Mouse (Mus musculus): ENCODE results near the gene Shq1. TPM values are rescaled to one million over a fixed set of nuclear protein-coding genes. Genes with fewer than 3 reads are reported as not detected.

Shq1 gene
- polyA plus RNA-seq, 1 experiment from 2014 or later = 16.0 TPM

DNA sequence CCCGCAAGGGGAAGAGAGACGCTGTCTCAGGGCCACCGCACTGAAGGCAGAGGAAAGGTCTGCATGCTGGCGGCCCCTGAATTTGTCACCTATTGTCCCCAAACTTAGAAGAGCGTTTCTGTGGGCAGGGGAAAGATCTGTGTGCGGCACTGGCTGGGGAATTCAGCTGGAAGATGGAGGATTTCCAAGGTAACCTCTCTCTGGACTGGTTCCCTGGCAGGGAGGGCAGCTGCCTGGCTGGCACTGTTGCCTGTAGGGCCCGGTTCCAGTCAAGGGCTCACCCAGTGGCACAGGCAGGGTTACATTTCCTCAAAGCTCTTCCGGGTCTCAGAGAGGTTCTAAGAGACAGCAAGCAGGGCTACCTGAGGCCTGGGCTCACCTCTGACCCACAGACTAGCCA is 138.6 kb downstream of the Shq1 start:
- Histone ChIP-seq H3K4me3 (ENCODE audit: low read depth, low read length) (no peak overlapping the region), H3K27me3 (ENCODE audit: control insufficient read depth, insufficient read depth, low read length) (no peaks in the 10 kb centered on the region), H3K9ac (replicated peaks; ENCODE audit: low read depth, low read length) (no peak overlapping the region), H3K9me3 (ENCODE audit: control insufficient read depth, low read depth, low read length) (no peaks in the 10 kb centered on the region), H3K36me3 (ENCODE audit: control insufficient read depth, insufficient read depth, low read length) (no peaks in the 10 kb centered on the region), H3K4me2 (replicated peaks; ENCODE audit: low read depth, low read length) (no peak overlapping the region), H3K27ac (ENCODE audit: low read length) (no peak overlapping the region), H3K4me1 (ENCODE audit: control insufficient read depth, insufficient read depth, low read length) (no peaks in the 10 kb centered on the region)
- 89% methylated on average over 8 of the region's 8 CpGs for WGBS
- no peak for ATAC-seq (ENCODE audit: insufficient number of reproducible peaks, insufficient read depth, low FRiP score, low read depth)

DNA sequence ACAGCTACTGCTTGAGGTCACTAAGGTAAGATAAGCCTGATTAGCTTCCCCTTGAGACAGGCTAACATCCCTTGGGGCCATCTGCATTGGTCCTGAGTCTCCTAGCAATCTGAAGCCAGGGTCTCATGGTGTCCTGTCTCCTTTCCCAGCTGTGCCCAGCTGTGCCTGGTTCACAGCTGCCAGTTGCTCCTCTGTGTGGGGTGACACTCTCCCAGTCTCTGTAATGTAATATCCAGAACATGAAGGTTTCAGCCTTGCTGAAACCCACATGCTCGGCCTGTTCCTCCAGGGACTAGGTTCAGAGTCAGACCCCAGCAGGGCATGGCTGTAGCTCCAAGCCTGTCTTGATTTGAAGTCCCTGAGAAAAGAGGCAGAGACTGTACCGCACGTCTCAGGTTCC is 141.3 kb downstream of the Shq1 start:
- Histone ChIP-seq H3K4me3 (ENCODE audit: low read depth, low read length) (no peak overlapping the region), H3K9ac (replicated peaks; ENCODE audit: low read depth, low read length) (no peak overlapping the region), H3K27ac (ENCODE audit: low read length) (no peak overlapping the region), H3K27me3 (ENCODE audit: control insufficient read depth, insufficient read depth, low read length) (no peaks in the 10 kb centered on the region), H3K9me3 (ENCODE audit: control insufficient read depth, low read depth, low read length) (no peaks in the 10 kb centered on the region), H3K36me3 (ENCODE audit: control insufficient read depth, insufficient read depth, low read length) (no peaks in the 10 kb centered on the region), H3K4me1 (ENCODE audit: control insufficient read depth, insufficient read depth, low read length) (0 out of 2 replicates have a peak, but pooled peaks cover 5% of the 10 kb centered on the region), H3K4me2 (replicated peaks; ENCODE audit: low read depth, low read length) (no peak overlapping the region)
- peak; percentile 48; the same call in 1 of the 2 replicates for ATAC-seq (ENCODE audit: insufficient number of reproducible peaks, insufficient read depth, low FRiP score, low read depth)
- WGBS = 49% methylated on average over 3 of the region's 3 CpGs

DNA sequence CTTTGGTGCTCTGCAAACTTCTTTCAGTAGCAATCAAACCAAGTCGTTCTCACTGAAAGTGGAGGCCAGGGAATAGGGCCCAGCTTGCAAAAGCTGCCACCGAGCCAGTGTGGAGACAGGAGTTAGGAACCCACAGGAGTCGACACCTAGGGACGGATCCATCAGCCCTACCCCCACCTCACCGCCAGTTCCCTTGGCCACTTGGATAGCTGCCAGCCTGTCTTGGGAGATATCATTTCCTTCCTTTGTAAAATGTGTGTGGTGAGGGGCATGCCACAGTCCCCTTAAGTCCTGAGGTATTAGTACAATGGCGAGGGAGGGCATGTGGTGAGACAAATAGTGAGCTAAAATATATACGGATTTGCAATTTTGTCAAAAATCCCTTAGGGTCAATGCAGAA is 142.4 kb downstream of the Shq1 start:
- no peak for ATAC-seq (ENCODE audit: insufficient number of reproducible peaks, insufficient read depth, low FRiP score, low read depth)
- Histone ChIP-seq H3K9me3 (ENCODE audit: control insufficient read depth, low read depth, low read length) (no peaks in the 10 kb centered on the region), H3K27me3 (ENCODE audit: control insufficient read depth, insufficient read depth, low read length) (no peaks in the 10 kb centered on the region), H3K4me3 (ENCODE audit: low read depth, low read length) (no peak overlapping the region), H3K4me1 (ENCODE audit: control insufficient read depth, insufficient read depth, low read length) (0 out of 2 replicates have a peak, but pooled peaks cover 5% of the 10 kb centered on the region), H3K4me2 (replicated peaks; ENCODE audit: low read depth, low read length) (no peak overlapping the region), H3K27ac (ENCODE audit: low read length) (no peak overlapping the region), H3K9ac (replicated peaks; ENCODE audit: low read depth, low read length) (no peak overlapping the region), H3K36me3 (ENCODE audit: control insufficient read depth, insufficient read depth, low read length) (no peaks in the 10 kb centered on the region)
- WGBS = 49% methylated on average over 7 of the region's 7 CpGs

DNA sequence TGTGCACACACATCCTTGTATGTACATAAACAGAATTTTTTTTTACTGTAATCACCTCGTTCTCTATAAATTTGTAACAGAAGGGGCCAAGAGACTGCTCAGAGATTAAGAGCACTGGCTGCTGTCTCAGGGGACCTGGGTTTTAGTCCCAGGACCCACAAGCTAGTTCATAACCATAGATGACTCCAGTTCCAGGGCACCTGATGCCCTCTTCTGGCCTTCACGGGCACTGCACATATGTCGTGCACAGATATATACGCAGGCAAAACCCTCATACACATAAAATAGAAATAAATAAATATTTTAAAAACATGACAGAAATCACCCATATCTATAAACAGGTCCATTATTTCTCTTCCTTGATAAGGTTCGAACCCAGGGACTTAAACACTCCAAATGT is 143.0 kb downstream of the Shq1 start:
- 0 out of 2 replicates have a peak, but pooled peaks cover 5% of the 10 kb centered on the region for H3K4me1 ChIP-seq (ENCODE audit: control insufficient read depth, insufficient read depth, low read length)
- H3K4me3 ChIP-seq (ENCODE audit: low read depth, low read length) = no peak overlapping the region
- H3K27me3 ChIP-seq (ENCODE audit: control insufficient read depth, insufficient read depth, low read length) = no peaks in the 10 kb centered on the region
- no peaks in the 10 kb centered on the region for H3K36me3 ChIP-seq (ENCODE audit: control insufficient read depth, insufficient read depth, low read length)
- H3K9me3 ChIP-seq (ENCODE audit: control insufficient read depth, low read depth, low read length) = no peaks in the 10 kb centered on the region
- no peak overlapping the region for H3K27ac ChIP-seq (ENCODE audit: low read length)
- 87% methylated on average over 5 of the region's 5 CpGs for WGBS
- no peak overlapping the region for H3K9ac ChIP-seq (replicated peaks; ENCODE audit: low read depth, low read length)
- no peak overlapping the region for H3K4me2 ChIP-seq (replicated peaks; ENCODE audit: low read depth, low read length)
- ATAC-seq (ENCODE audit: insufficient number of reproducible peaks, insufficient read depth, low FRiP score, low read depth) = no peak

DNA sequence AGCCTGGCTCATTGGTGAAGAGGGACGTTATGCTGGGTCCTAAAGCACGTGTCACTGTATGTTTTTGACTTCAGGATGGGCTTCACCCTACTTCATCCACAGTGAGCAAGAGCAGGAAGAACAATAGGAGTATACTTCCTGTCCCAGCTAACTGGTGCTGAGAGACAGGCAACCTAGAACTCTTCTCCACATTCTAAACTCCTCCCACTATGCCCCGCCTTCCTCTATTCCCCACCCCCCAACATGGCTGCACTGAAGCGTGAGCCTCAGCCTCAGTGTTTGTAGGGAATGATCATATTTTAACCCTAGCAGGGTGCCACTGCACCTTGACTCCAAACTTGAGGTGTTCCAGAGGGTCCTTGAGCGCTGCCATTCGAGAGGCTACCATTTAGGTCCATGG is 143.8 kb downstream of the Shq1 start:
- WGBS = 83% methylated on average over 6 of the region's 6 CpGs

DNA sequence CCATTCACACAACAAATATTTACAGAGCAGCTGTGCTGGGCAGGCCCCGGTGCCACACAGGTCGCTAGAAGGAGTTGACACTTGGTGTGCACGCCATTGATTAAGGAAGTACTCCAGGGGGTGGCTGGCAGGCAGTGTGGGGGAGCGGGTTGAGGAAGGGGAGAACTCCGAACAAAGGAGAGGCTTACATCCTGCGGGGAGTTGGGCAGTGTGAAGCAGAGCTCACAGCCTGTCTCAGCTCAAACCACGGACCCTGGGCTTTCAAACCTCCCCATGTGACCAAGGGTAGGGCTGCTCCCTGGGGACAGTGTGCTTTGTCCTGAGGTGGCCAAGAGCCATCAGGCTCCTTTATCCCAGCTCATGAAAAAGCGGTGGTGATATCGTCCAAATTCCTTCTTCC is 144.9 kb downstream of the Shq1 start:
- Histone ChIP-seq H3K9ac (replicated peaks; ENCODE audit: low read depth, low read length) (no peak overlapping the region), H3K4me2 (replicated peaks; ENCODE audit: low read depth, low read length) (no peak overlapping the region), H3K4me1 (ENCODE audit: control insufficient read depth, insufficient read depth, low read length) (0 out of 2 replicates have a peak, but pooled peaks cover 5% of the 10 kb centered on the region), H3K27ac (ENCODE audit: low read length) (no peak overlapping the region), H3K36me3 (ENCODE audit: control insufficient read depth, insufficient read depth, low read length) (no peaks in the 10 kb centered on the region), H3K4me3 (ENCODE audit: low read depth, low read length) (no peak overlapping the region), H3K27me3 (ENCODE audit: control insufficient read depth, insufficient read depth, low read length) (no peaks in the 10 kb centered on the region), H3K9me3 (ENCODE audit: control insufficient read depth, low read depth, low read length) (no peaks in the 10 kb centered on the region)
- 12% methylated on average over 9 of the region's 9 CpGs for WGBS
- ATAC-seq (ENCODE audit: insufficient number of reproducible peaks, insufficient read depth, low FRiP score, low read depth) = no peak

More for the DNA sequence above, 143.8 kb downstream of the Shq1 start:
- Histone ChIP-seq H3K27me3 (ENCODE audit: control insufficient read depth, insufficient read depth, low read length) (no peaks in the 10 kb centered on the region), H3K4me2 (replicated peaks; ENCODE audit: low read depth, low read length) (no peak overlapping the region), H3K9ac (replicated peaks; ENCODE audit: low read depth, low read length) (no peak overlapping the region), H3K36me3 (ENCODE audit: control insufficient read depth, insufficient read depth, low read length) (no peaks in the 10 kb centered on the region), H3K27ac (ENCODE audit: low read length) (no peak overlapping the region), H3K4me3 (ENCODE audit: low read depth, low read length) (no peak overlapping the region), H3K4me1 (ENCODE audit: control insufficient read depth, insufficient read depth, low read length) (0 out of 2 replicates have a peak, but pooled peaks cover 5% of the 10 kb centered on the region), H3K9me3 (ENCODE audit: control insufficient read depth, low read depth, low read length) (no peaks in the 10 kb centered on the region)
- no peak for ATAC-seq (ENCODE audit: insufficient number of reproducible peaks, insufficient read depth, low FRiP score, low read depth)

DNA sequence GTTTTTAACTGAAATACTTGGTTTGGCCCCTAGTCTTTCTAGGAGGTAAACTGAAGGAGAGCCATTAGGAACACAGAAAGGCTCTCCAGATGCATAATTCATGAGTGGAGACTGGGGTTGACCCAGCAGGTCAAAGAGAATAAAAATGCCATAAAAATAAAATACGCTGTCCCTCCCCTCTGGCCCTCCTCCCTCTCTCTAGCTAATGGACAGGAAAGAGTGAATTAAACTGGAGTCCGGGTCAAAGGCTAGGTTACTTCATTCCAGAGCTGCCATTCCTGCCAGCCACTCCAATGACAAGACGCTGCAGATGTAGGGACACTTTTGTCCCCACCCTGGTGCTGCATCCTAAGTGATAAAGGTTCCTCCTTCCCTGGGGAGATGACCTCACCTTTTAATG is 145.5 kb downstream of the Shq1 start:
- H3K36me3 ChIP-seq (ENCODE audit: control insufficient read depth, insufficient read depth, low read length) = no peaks in the 10 kb centered on the region
- no peak overlapping the region for H3K4me2 ChIP-seq (replicated peaks; ENCODE audit: low read depth, low read length)
- no peak for ATAC-seq (ENCODE audit: insufficient number of reproducible peaks, insufficient read depth, low FRiP score, low read depth)
- no peaks in the 10 kb centered on the region for H3K27me3 ChIP-seq (ENCODE audit: control insufficient read depth, insufficient read depth, low read length)
- no peak overlapping the region for H3K4me3 ChIP-seq (ENCODE audit: low read depth, low read length)
- H3K9me3 ChIP-seq (ENCODE audit: control insufficient read depth, low read depth, low read length) = no peaks in the 10 kb centered on the region
- no peak overlapping the region for H3K9ac ChIP-seq (replicated peaks; ENCODE audit: low read depth, low read length)
- 0 out of 2 replicates have a peak, but pooled peaks cover 5% of the 10 kb centered on the region for H3K4me1 ChIP-seq (ENCODE audit: control insufficient read depth, insufficient read depth, low read length)
- 22% methylated on average over 3 of the region's 3 CpGs for WGBS
- no peak overlapping the region for H3K27ac ChIP-seq (ENCODE audit: low read length)

DNA sequence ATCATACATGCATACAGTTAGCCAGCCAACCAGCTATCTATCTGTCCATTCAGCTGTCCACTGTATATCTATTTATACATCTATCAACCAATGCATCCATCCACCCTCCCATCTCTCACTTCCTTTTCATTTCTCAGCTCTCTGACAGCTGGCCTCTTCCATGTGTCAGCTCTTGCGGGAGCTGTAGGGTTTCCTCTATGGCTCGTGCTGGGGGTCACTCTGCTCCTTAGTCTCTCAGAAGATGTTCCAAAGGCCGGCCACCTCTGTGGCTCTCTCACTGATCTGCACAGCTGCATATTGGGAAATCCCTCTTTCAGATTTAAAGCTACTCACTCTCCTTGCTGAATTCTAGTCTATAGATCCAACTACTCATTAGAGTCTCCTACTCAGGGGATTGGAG is 148.5 kb downstream of the Shq1 start:
- no peaks in the 10 kb centered on the region for H3K27me3 ChIP-seq (ENCODE audit: control insufficient read depth, insufficient read depth, low read length)

More for the DNA sequence above, 148.5 kb downstream of the Shq1 start:
- Histone ChIP-seq H3K4me3 (ENCODE audit: low read depth, low read length) (no peak overlapping the region), H3K4me1 (ENCODE audit: control insufficient read depth, insufficient read depth, low read length) (peaks cover 5% of the 10 kb centered on the region; the same call in 1 of the 2 replicates), H3K36me3 (ENCODE audit: control insufficient read depth, insufficient read depth, low read length) (no peaks in the 10 kb centered on the region), H3K27ac (ENCODE audit: low read length) (no peak overlapping the region), H3K9me3 (ENCODE audit: control insufficient read depth, low read depth, low read length) (no peaks in the 10 kb centered on the region), H3K9ac (replicated peaks; ENCODE audit: low read depth, low read length) (no peak overlapping the region), H3K4me2 (replicated peaks; ENCODE audit: low read depth, low read length) (no peak overlapping the region)
- WGBS = 66% methylated on average over 3 of the region's 3 CpGs
- no peak for ATAC-seq (ENCODE audit: insufficient number of reproducible peaks, insufficient read depth, low FRiP score, low read depth)
